Mouse (Mus musculus) adrenal gland, adult 18-20 months (tissue): ENCODE measurements at regions not wholly inside any gene's neighbourhood (a gene's known extent, or its start where the extent isn't known, plus 50 kb on each side); places are given as distances from the start of the nearest gene placed in this dataset.

ENCODE experiments used
- DNase-seq, 2 experiments: peaks; one replicate each; pipeline ENCODE4 v3.0.0; 2021 to 2022; ENCODE audit warnings: low spot score in 2 of 2

- no peak for DNase-seq
Observed at GRCm38 (mm10) chr10:45763160-45763955, 185.7 kb downstream of the Hace1 start.

GRCm38 (mm10) chr10:45779720-45780119, 202.1 kb downstream of the Hace1 start:
- DNase-seq: no peak

- DNase-seq: no peak
Observed at GRCm38 (mm10) chr10:45783026-45783425, 205.4 kb downstream of the Hace1 start.

- no peak for DNase-seq
Observed at GRCm38 (mm10) chr10:45783461-45784149, 206.0 kb downstream of the Hace1 start.

- DNase-seq: no peak
Observed at GRCm38 (mm10) chr10:45784150-45784479, 206.5 kb downstream of the Hace1 start.

GRCm38 (mm10) chr10:45784575-45784974, 206.9 kb downstream of the Hace1 start:
- DNase-seq: no peak

- DNase-seq: no peak
Observed at GRCm38 (mm10) chr10:45788356-45788755, 210.7 kb downstream of the Hace1 start.

GRCm38 (mm10) chr10:45795582-45795981, 218.0 kb downstream of the Hace1 start:
- no peak for DNase-seq

GRCm38 (mm10) chr10:45800070-45800851, 222.6 kb downstream of the Hace1 start:
- peak in 1 of 2 experiments; percentile 18 for DNase-seq

GRCm38 (mm10) chr10:45801463-45801862, 223.8 kb downstream of the Hace1 start:
- no peak for DNase-seq

GRCm38 (mm10) chr10:45806984-45807827, 229.6 kb downstream of the Hace1 start:
- no peak for DNase-seq

GRCm38 (mm10) chr10:45811882-45812281, 234.3 kb downstream of the Hace1 start:
- DNase-seq: peak in 1 of 2 experiments; percentile 23

GRCm38 (mm10) chr10:45813804-45814203, 236.2 kb downstream of the Hace1 start:
- DNase-seq: no peak

GRCm38 (mm10) chr10:45816679-45817078, 239.1 kb downstream of the Hace1 start:
- DNase-seq: no peak

- no peak for DNase-seq
Observed at GRCm38 (mm10) chr10:45820986-45821655, 243.5 kb downstream of the Hace1 start.

GRCm38 (mm10) chr10:45822251-45822650, 244.6 kb downstream of the Hace1 start:
- DNase-seq: no peak

GRCm38 (mm10) chr10:45823612-45824011, 246.0 kb downstream of the Hace1 start:
- DNase-seq: no peak

- DNase-seq: no peak
Observed at GRCm38 (mm10) chr10:45848654-45849053, 271.0 kb downstream of the Hace1 start.

GRCm38 (mm10) chr10:45849841-45850240, 272.2 kb downstream of the Hace1 start:
- DNase-seq: no peak

- DNase-seq: no peak
Observed at GRCm38 (mm10) chr10:45850625-45851024, 273.0 kb downstream of the Hace1 start.
